Mouse (Mus musculus) heart, embryonic 14.5 days (tissue): ENCODE measurements at regions not wholly inside any gene's neighbourhood (a gene's known extent, or its start where the extent isn't known, plus 50 kb on each side); places are given as distances from the start of the nearest gene placed in this dataset.

Source experiments
- ATAC-seq: fragments of 200-750 bp; cut with Nextera tagmentation; 2 replicates; pipeline ENCODE4 v1.8.0; 2017; ENCODE audit warnings: low read depth, moderate TSS enrichment; ENCODE audit not compliant: insufficient number of reproducible peaks, insufficient read depth, low FRiP score
- H3K27ac ChIP-seq, 2 experiments: fragments of 200-500 bp in 1 of 2; fragments of 300-500 bp in 1 of 2; sonication (generic) in 1 of 2; replicated peaks in 1 of 2; 2 replicates each; pipeline ENCODE4 v1.5.1; 2012 to 2014; ENCODE audit warnings: low read depth in 2 of 2, low read length in 2 of 2, control low read depth in 1 of 2, mild to moderate bottlenecking in 1 of 2, mixed read lengths in 1 of 2; ENCODE audit not compliant: control insufficient read depth in 1 of 2, insufficient read depth in 1 of 2
- H3K27me3 ChIP-seq: fragments of 300-500 bp; sonication (generic); 2 replicates; pipeline ENCODE4 v1.6.1; 2014; ENCODE audit warnings: mild to moderate bottlenecking, low read length, control low read depth; ENCODE audit not compliant: control insufficient read depth, insufficient read depth
- H3K36me3 ChIP-seq: fragments of 300-500 bp; sonication (generic); 2 replicates; pipeline ENCODE4 v1.6.1; 2014; ENCODE audit warnings: mild to moderate bottlenecking, control low read depth, low read length, mixed read lengths; ENCODE audit not compliant: control insufficient read depth, insufficient read depth
- H3K4me1 ChIP-seq, 2 experiments: fragments of 200-500 bp in 1 of 2; fragments of 300-500 bp in 1 of 2; sonication (generic) in 1 of 2; 2 replicates each; pipeline ENCODE4 v1.6.1; 2012 to 2014; ENCODE audit warnings: low read length in 2 of 2, control low read depth in 1 of 2, mixed read lengths in 1 of 2; ENCODE audit not compliant: control insufficient read depth in 2 of 2, insufficient read depth in 2 of 2
- H3K4me2 ChIP-seq: fragments of 300-500 bp; sonication (generic); 2 replicates; pipeline ENCODE4 v1.6.1; 2014; ENCODE audit warnings: mild to moderate bottlenecking, low read length
- H3K4me3 ChIP-seq, 2 experiments: fragments of 200-500 bp in 1 of 2; fragments of 300-500 bp in 1 of 2; sonication (generic) in 1 of 2; 2 replicates each; pipeline ENCODE4 v1.5.1; 2012 to 2014; ENCODE audit warnings: low read length in 2 of 2, mild to moderate bottlenecking in 2 of 2, control low read depth in 1 of 2, low read depth in 1 of 2, moderate library complexity in 1 of 2; ENCODE audit not compliant: control insufficient read depth in 1 of 2, insufficient read depth in 1 of 2
- H3K9ac ChIP-seq: fragments of 300-500 bp; sonication (generic); 2 replicates; pipeline ENCODE4 v1.6.1; 2014; ENCODE audit warnings: mild to moderate bottlenecking, low read length
- H3K9me3 ChIP-seq: fragments of 300-500 bp; sonication (generic); 2 replicates; pipeline ENCODE4 v1.6.1; 2016; ENCODE audit warnings: low read length, control low read depth; ENCODE audit not compliant: control insufficient read depth
- WGBS: fragments of 180-500 bp; shearing (Covaris S2); extraction: QIAGEN DNeasy Blood & Tissue Kit; methylation state at CpG from one replicate; pipeline ENCODE4 v1.1.7; 2014; 5-methylcytosine and 5-hydroxymethylcytosine counted together

GRCm38 (mm10) chr3:130946576-130947276, 163.5 kb upstream of the Lef1 start:
- Histone ChIP-seq H3K4me2 (peak overlapping the region; percentile 79), H3K4me1 (peaks cover 4 to 7% of the 10 kb centered on the region in 2 experiments; a peak in 3 of 4 replicates), H3K27me3 (no peaks in the 10 kb centered on the region), H3K27ac (peak overlapping the region in 1 of 2 experiments; percentile 31; a peak in 1 of 4 replicates), H3K9ac (peak overlapping the region; percentile 52; the same call in 1 of the 2 replicates), H3K36me3 (no peaks in the 10 kb centered on the region), H3K4me3 (peak overlapping the region; percentile 35 to 37; a peak in 3 of 4 replicates), H3K9me3 (no peaks in the 10 kb centered on the region)
- no peak for ATAC-seq
- WGBS: 74% methylated on average over 14 of the region's 14 CpGs

DNA sequence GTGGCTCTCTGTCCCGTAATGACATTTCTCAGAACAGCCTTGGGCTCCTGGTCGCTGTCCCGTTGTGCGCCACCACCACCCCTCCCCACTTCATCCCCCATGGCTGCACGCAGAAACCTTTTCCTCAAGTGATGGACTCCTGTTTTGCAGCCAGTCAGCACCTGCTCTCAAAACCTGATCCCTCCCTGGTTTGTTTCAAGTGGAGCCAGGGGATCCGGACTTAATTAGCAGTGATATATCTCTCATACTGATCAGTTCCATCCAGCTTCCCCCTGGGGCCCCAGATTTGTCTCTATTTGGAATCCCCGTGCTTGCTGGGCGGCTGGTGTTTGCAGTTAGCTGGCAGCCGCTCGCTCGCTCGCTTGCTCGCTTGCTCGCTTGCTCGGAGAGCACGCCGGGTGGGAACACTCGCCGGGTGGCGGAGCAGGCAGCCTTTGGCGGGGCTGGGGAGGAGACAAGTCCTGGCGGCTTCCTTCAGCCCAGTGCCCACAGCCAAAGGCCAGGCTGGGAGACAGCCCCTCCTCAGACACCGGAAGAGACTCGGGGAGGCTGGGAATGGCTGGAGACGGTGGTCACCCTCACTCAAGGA, 164.3 kb upstream of the Lef1 start:
- Histone ChIP-seq H3K36me3 (no peaks in the 10 kb centered on the region), H3K27me3 (no peaks in the 10 kb centered on the region), H3K4me1 (peaks cover 4 to 7% of the 10 kb centered on the region in 2 experiments; a peak in 3 of 4 replicates), H3K9ac (peak overlapping the region; percentile 52), H3K4me3 (peak overlapping the region; percentile 35 to 37), H3K4me2 (peak overlapping the region; percentile 79), H3K9me3 (no peaks in the 10 kb centered on the region), H3K27ac (peak overlapping the region; percentile 31 to 34; a peak in 3 of 4 replicates)
- no peak for ATAC-seq
- WGBS: 1% methylated on average over 25 of the region's 25 CpGs

- Histone ChIP-seq H3K9me3 (no peaks in the 10 kb centered on the region), H3K4me2 (peak overlapping the region; percentile 79), H3K36me3 (no peaks in the 10 kb centered on the region), H3K27ac (no peak overlapping the region), H3K4me3 (peak overlapping the region; percentile 35 to 37; a peak in 3 of 4 replicates), H3K4me1 (peaks cover 4 to 7% of the 10 kb centered on the region in 2 experiments; a peak in 3 of 4 replicates), H3K9ac (peak overlapping the region; percentile 52), H3K27me3 (no peaks in the 10 kb centered on the region)
- no peak for ATAC-seq
- 26% methylated on average over 7 of the region's 7 CpGs for WGBS
These were observed 164.9 kb upstream of the Lef1 start for GRCm38 (mm10) chr3:130945396-130945795.

DNA sequence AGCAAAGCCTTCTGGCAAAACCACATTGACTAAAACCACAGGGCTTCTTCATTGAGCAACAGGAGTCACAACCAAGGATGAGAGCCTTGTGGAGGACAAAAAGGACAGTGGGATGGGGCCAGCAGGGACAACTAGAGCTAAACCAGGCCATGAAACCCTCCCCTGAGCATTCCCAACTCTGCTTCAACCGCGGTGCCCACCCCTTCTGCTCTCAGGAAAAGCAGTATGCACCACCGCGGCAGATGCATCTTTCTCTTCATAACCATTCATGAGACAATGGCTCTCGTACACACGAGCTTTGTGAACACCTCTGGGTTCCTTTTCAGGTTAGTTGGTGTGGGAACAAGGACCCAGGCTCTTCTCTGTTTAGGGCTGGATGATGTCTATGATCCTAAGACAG, 166.0 kb upstream of the Lef1 start:
- Histone ChIP-seq H3K4me3 (no peak overlapping the region), H3K27me3 (no peaks in the 10 kb centered on the region), H3K4me1 (peaks cover 4 to 7% of the 10 kb centered on the region in 2 experiments; a peak in 3 of 4 replicates), H3K4me2 (no peak overlapping the region), H3K27ac (no peak overlapping the region), H3K9me3 (no peaks in the 10 kb centered on the region), H3K9ac (no peak overlapping the region), H3K36me3 (no peaks in the 10 kb centered on the region)
- 97% methylated on average over 6 of the region's 6 CpGs for WGBS
- ATAC-seq: no peak

- no peak for ATAC-seq
- no peaks in the 10 kb centered on the region for H3K9me3 ChIP-seq
- no peak overlapping the region for H3K27ac ChIP-seq
- no peaks in the 10 kb centered on the region for H3K36me3 ChIP-seq
- no peak overlapping the region for H3K9ac ChIP-seq
- H3K4me3 ChIP-seq: no peak overlapping the region
- H3K27me3 ChIP-seq: no peaks in the 10 kb centered on the region
- H3K4me1 ChIP-seq: peaks cover 4 to 7% of the 10 kb centered on the region in 2 experiments; a peak in 3 of 4 replicates
- 77% methylated on average over 8 of the region's 8 CpGs for WGBS
- no peak overlapping the region for H3K4me2 ChIP-seq
These were observed 167.2 kb upstream of the Lef1 start for GRCm38 (mm10) chr3:130942947-130943630.

- WGBS: 74% methylated on average over 5 of the region's 5 CpGs
- Histone ChIP-seq H3K9me3 (no peaks in the 10 kb centered on the region), H3K27me3 (no peaks in the 10 kb centered on the region), H3K27ac (no peak overlapping the region), H3K4me3 (no peak overlapping the region), H3K36me3 (no peaks in the 10 kb centered on the region), H3K4me1 (peaks cover 13% of the 10 kb centered on the region in 2 experiments), H3K9ac (no peak overlapping the region), H3K4me2 (no peak overlapping the region)
- no peak for ATAC-seq
These were observed 169.9 kb upstream of the Lef1 start for GRCm38 (mm10) chr3:130940302-130940867.

DNA sequence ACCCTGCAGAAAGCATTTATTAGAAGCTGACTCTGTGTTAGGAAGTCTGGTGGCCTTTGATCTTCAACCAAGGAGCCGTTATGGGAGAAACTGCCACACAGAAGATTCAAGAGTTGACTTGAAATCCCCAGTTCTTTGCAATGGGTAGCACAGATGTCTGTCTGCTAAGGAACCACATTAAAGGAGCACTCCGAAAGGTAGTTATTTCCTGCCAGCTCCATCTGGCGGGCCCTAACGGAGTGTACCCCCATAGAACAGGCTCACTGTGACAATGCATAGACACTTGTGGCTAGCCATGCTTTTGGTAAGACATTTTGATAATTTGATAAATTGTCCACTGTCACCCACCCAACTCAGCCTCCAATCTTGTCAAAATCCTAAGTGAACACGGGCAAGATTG, 173.3 kb upstream of the Lef1 start:
- no peak overlapping the region for H3K9ac ChIP-seq
- ATAC-seq: no peak
- H3K4me3 ChIP-seq: no peak overlapping the region
- H3K4me2 ChIP-seq: no peak overlapping the region
- H3K27me3 ChIP-seq: no peaks in the 10 kb centered on the region
- peaks cover 12 to 16% of the 10 kb centered on the region in 2 experiments for H3K4me1 ChIP-seq
- H3K27ac ChIP-seq: no peak overlapping the region
- H3K9me3 ChIP-seq: no peaks in the 10 kb centered on the region
- no peaks in the 10 kb centered on the region for H3K36me3 ChIP-seq
- WGBS: 78% methylated on average over 5 of the region's 5 CpGs
